Mouse (Mus musculus) heart, embryonic 15.5 days (tissue): ENCODE data around the gene Akr1b7. TPM values are rescaled to one million over a fixed set of nuclear protein-coding genes. Genes with fewer than 3 reads are reported as not detected.
"Not testable (repeated sequence)": the region's sequence is repeated elsewhere in the genome, so short reads cannot be mapped to it uniquely, and the experiment has no call there.

Source experiments
- ATAC-seq: fragments of 200-750 bp; cut with Nextera tagmentation; replicated peaks from 2 replicates; pipeline ENCODE4 v1.8.0; 2017; ENCODE audit warnings: low read depth, moderate TSS enrichment; ENCODE audit not compliant: insufficient number of reproducible peaks, insufficient read depth, low FRiP score
- H3K27ac ChIP-seq: fragments of 300-500 bp; sonication (generic); 2 replicates; pipeline ENCODE4 v1.5.1; 2015; ENCODE audit warnings: mild to moderate bottlenecking, inconsistent platforms
- H3K27me3 ChIP-seq: fragments of 300-500 bp; sonication (generic); 2 replicates; pipeline ENCODE4 v1.6.1; 2015; ENCODE audit warnings: inconsistent platforms
- H3K36me3 ChIP-seq: fragments of 300-500 bp; sonication (generic); 2 replicates; pipeline ENCODE4 v1.6.1; 2015; ENCODE audit warnings: mild to moderate bottlenecking, inconsistent platforms
- H3K4me1 ChIP-seq: fragments of 300-500 bp; sonication (generic); replicated peaks from 2 replicates; pipeline ENCODE4 v1.6.1; 2015; ENCODE audit warnings: inconsistent platforms
- H3K4me2 ChIP-seq: fragments of 300-500 bp; sonication (generic); 2 replicates; pipeline ENCODE4 v1.6.1; 2015; ENCODE audit warnings: inconsistent platforms, mild to moderate bottlenecking, moderate library complexity
- H3K4me3 ChIP-seq: fragments of 300-500 bp; sonication (generic); 2 replicates; pipeline ENCODE4 v1.5.1; 2015; ENCODE audit warnings: mild to moderate bottlenecking, inconsistent platforms
- H3K9ac ChIP-seq: fragments of 300-500 bp; sonication (generic); 2 replicates; pipeline ENCODE4 v1.6.1; 2015; ENCODE audit warnings: mild to moderate bottlenecking, inconsistent platforms
- H3K9me3 ChIP-seq: fragments of 300-500 bp; sonication (generic); replicated peaks from 2 replicates; pipeline ENCODE4 v1.6.1; 2016; ENCODE audit warnings: inconsistent platforms
- WGBS: fragments of 180-500 bp; shearing (Covaris S2); methylation state at CpG from one replicate; pipeline ENCODE4 v1.1.7; 2015; ENCODE audit warnings: mixed read lengths; 5-methylcytosine and 5-hydroxymethylcytosine counted together
- polyA plus RNA-seq: library from polyadenylated mRNA; unstranded; fragments of >200 nt; fragmentation: Nextera tagmentation; extraction: Ambion mirVana; gene quantifications from 2 replicates; pipeline ENCODE4 v1.2.1, GENCODE M21; 2015

Akr1b7 gene
- 1.8 TPM in 1 of 2 replicates, not detected in the other for polyA plus RNA-seq

DNA sequence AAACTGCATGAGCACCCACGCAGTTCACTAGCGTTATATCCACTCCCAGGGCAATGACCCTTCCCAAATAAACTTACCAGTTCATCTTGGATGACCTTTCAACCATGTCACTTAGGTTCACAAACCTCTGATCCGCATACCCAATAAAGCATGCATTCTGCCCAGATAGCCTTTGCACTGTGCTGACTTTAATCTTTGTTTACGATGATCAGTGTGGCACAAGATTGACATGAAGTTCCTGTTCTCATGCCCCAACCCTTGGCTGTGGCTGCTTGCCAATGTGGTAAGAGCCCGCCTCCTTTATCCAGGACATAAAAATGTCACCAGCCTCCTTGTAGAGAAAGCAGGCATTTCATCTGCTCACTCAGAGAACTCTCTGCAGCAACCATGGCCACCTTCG, at the start of gene Akr1b7:
TSS of gene Akr1b7 (plus strand) at position 312 of the 400 bp plus-strand sequence.
- 0 out of 2 replicates have a peak, but pooled peaks cover 4% of the 10 kb centered on the region for H3K4me1 ChIP-seq
- no peak within 1 kb of the TSS for H3K27ac ChIP-seq
- H3K9me3 ChIP-seq = no peaks in the 10 kb centered on the region
- no peak within 1 kb of the TSS for H3K9ac ChIP-seq
- no peak within 1 kb of the TSS for H3K4me3 ChIP-seq
- 55% methylated on average over 6 of the region's 6 CpGs for WGBS
- no peak within 1 kb of the TSS for H3K4me2 ChIP-seq
- ATAC-seq = no peak
- H3K36me3 ChIP-seq = no peaks in the 10 kb centered on the region
- no peaks in the 10 kb centered on the region for H3K27me3 ChIP-seq

GRCm38 (mm10) chr6:34364217-34365136, 47.7 kb upstream of the Akr1b7 start:
- no peak for ATAC-seq
- Histone ChIP-seq H3K9ac (no peak overlapping the region), H3K4me1 (no peaks in the 10 kb centered on the region), H3K27ac (no peak overlapping the region), H3K36me3 (no peaks in the 10 kb centered on the region), H3K4me2 (no peak overlapping the region), H3K9me3 (no peaks in the 10 kb centered on the region), H3K27me3 (no peaks in the 10 kb centered on the region), H3K4me3 (no peak overlapping the region)
- WGBS = 78% methylated on average over 12 of the region's 12 CpGs

DNA sequence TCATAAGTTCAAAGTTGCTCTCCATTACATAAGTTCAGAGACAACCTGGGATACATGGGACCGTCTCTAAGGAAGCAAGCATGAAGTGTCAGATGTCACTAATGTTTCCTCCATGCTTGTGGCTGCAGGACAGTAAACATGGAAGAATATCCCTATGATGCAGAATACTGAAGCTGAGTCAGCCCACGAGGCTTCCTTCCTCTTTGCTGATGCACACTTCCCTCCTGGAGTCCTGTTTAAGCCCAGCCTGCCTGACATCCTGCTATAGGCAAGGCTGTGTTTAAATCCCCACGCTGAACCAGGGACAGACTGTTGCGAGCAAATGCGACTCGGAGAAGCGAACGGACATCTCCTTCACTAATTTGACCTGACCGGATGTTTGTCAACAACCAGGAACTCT, 44.1 kb upstream of the Akr1b7 start:
- ATAC-seq = no peak
- 71% methylated on average over 9 of the region's 9 CpGs for WGBS

DNA sequence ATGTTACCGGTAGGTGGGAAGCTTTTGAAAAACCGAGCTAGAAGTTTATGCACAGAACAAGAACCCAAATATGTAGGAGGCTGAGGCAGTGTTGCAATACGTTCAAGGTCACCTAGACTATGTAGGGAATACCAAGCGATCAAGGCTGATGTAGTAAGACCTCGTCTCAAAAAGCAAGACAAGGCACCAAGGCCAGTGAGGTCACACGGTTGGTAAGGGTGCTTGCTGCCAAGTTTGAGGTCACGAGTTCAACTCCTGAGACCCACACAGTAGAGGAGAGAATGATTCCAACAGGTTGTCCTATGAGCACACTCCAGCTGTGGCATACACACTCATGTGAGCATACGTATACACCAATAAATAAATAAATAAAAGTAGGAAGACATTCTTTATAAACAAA, 42.1 kb upstream of the Akr1b7 start:
- 77% methylated on average over 8 of the region's 8 CpGs for WGBS
- Histone ChIP-seq H3K27me3 (no peaks in the 10 kb centered on the region), H3K9me3 (no peaks in the 10 kb centered on the region), H3K4me3 (no peak overlapping the region), H3K4me2 (no peak overlapping the region), H3K36me3 (no peaks in the 10 kb centered on the region), H3K9ac (no peak overlapping the region), H3K27ac (no peak overlapping the region), H3K4me1 (no peaks in the 10 kb centered on the region; the same call in 1 of the 2 replicates)
- ATAC-seq = no peak

More for the DNA sequence above, 44.1 kb upstream of the Akr1b7 start:
- no peak overlapping the region for H3K4me2 ChIP-seq
- no peak overlapping the region for H3K4me3 ChIP-seq
- no peak overlapping the region for H3K9ac ChIP-seq
- no peak overlapping the region for H3K27ac ChIP-seq
- H3K4me1 ChIP-seq = no peaks in the 10 kb centered on the region; the same call in 1 of the 2 replicates
- no peaks in the 10 kb centered on the region for H3K27me3 ChIP-seq
- H3K36me3 ChIP-seq = no peaks in the 10 kb centered on the region
- no peaks in the 10 kb centered on the region for H3K9me3 ChIP-seq

DNA sequence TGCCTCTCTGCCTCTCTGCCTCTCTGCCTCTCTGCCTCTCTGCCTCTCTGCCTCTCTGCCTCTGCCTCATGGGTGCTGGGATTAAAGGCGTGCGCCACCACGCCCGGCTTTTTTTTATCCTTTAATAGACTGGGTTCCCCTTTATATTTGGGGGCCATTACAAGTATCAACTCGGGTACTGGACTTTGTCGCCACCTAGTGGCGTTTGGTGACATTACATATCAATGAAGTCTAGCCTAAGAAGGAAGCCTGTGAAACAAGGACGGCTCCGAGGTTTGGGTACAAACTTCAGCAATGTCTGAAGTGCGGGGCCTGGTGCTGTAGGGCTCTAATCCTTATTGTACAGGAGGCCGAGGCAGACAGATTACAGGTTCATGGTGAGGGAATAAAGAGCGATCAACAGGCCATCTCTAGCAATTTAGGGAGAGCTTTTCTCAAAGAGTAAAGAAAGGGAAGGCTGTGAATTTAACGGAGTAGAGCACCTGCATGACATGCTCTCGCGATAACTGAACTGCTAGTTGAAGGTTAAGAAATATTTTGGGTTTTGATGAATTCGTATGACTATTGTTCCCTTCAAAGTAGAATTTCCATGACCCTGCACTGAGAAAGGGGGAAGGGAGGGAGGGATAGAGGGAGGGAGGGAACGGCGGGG, 40.3 kb upstream of the Akr1b7 start:
- no peaks in the 10 kb centered on the region for H3K9me3 ChIP-seq
- H3K4me1 ChIP-seq = no peaks in the 10 kb centered on the region; the same call in 1 of the 2 replicates
- H3K27ac ChIP-seq = no peak overlapping the region
- H3K9ac ChIP-seq = peak overlapping the region; percentile 38; the same call in 1 of the 2 replicates
- H3K27me3 ChIP-seq = no peaks in the 10 kb centered on the region
- H3K4me3 ChIP-seq = peak overlapping the region; percentile 30
- no peak for ATAC-seq
- H3K4me2 ChIP-seq = peak overlapping the region; percentile 63
- H3K36me3 ChIP-seq = no peaks in the 10 kb centered on the region
- WGBS = 19% methylated on average over 18 of the region's 18 CpGs

GRCm38 (mm10) chr6:34373841-34374240, 38.3 kb upstream of the Akr1b7 start:
- H3K4me2 ChIP-seq = no peak overlapping the region
- H3K4me1 ChIP-seq = no peaks in the 10 kb centered on the region; the same call in 1 of the 2 replicates
- ATAC-seq = no peak
- no peaks in the 10 kb centered on the region for H3K9me3 ChIP-seq
- no peak overlapping the region for H3K4me3 ChIP-seq
- no peak overlapping the region for H3K27ac ChIP-seq
- 64% methylated on average over 7 of the region's 7 CpGs for WGBS
- H3K9ac ChIP-seq = no peak overlapping the region
- no peaks in the 10 kb centered on the region for H3K27me3 ChIP-seq
- H3K36me3 ChIP-seq = no peaks in the 10 kb centered on the region

- not testable (repeated sequence) for H3K9me3 ChIP-seq, H3K9ac ChIP-seq, H3K27me3 ChIP-seq, H3K36me3 ChIP-seq, H3K4me1 ChIP-seq, ATAC-seq, H3K4me2 ChIP-seq, H3K27ac ChIP-seq, H3K4me3 ChIP-seq
- 72% methylated on average over 5 of the region's 5 CpGs for WGBS
Observed at GRCm38 (mm10) chr6:34375888-34376287, 36.2 kb upstream of the Akr1b7 start.

- no peaks in the 10 kb centered on the region for H3K27me3 ChIP-seq
- no peaks in the 10 kb centered on the region for H3K9me3 ChIP-seq
- no peak overlapping the region for H3K27ac ChIP-seq
- H3K4me3 ChIP-seq = no peak overlapping the region
- no peak for ATAC-seq
- WGBS = 42% methylated on average over 8 of the region's 8 CpGs
- no peak overlapping the region for H3K9ac ChIP-seq
- H3K36me3 ChIP-seq = peaks cover under 1% of the 10 kb centered on the region; the same call in 1 of the 2 replicates
- H3K4me1 ChIP-seq = peaks cover 7% of the 10 kb centered on the region
- peak overlapping the region; percentile 84; the same call in 1 of the 2 replicates for H3K4me2 ChIP-seq
Observed at GRCm38 (mm10) chr6:34383401-34383800, 28.7 kb upstream of the Akr1b7 start.

GRCm38 (mm10) chr6:34384110-34384661, 27.9 kb upstream of the Akr1b7 start, which contains the start of gene Akr1b10:
Gene Akr1b10 (plus strand): TSS chr6:34384218.
- WGBS = 1% methylated on average over 17 of the region's 17 CpGs
- Histone ChIP-seq H3K27me3 (no peaks in the 10 kb centered on the region), H3K36me3 (peaks cover 9% of the 10 kb centered on the region; the same call in 1 of the 2 replicates), H3K27ac (peak within 1 kb of the TSS; percentile 90), H3K4me1 (peaks cover 7% of the 10 kb centered on the region), H3K4me2 (peak within 1 kb of the TSS; percentile 84), H3K9ac (peak within 1 kb of the TSS; percentile 61), H3K9me3 (no peaks in the 10 kb centered on the region), H3K4me3 (peak within 1 kb of the TSS; percentile 68)
- ATAC-seq = peak; percentile 68

DNA sequence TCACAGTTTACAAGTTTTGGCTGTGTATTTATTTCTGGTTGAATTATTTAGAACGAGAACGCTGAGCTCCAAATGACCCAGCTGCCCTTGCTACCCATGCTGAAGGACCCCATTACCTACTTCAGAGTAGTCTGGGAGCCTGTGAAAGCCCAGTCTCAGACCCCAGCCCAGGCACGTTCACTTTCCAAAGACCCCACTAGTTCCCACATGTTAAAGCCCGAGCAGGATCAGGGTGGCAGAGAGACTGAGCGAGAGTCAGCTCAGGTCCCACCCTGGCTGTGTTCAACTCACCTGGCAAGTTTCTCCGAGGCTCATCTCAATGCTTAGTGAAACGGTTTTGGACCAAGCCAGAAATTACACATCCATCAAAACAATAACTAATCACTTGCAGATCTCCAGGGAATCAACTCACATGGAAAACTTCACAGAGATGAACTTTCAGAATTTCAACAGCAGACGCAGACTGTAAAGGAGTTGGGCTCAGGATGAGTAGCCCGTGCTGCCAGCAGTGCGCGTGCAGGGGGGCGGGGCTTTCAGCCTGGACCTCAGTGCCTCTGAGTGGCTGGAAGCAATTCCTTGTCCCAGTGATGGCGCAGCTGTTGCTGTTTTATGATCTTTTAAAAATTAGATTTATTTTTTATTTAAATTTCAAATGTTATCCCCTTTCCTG, 27.3 kb upstream of the Akr1b7 start:
- Histone ChIP-seq H3K9ac (peak overlapping the region; percentile 61), H3K27ac (peak overlapping the region; percentile 90), H3K4me2 (peak overlapping the region; percentile 84), H3K9me3 (no peaks in the 10 kb centered on the region), H3K4me1 (peaks cover 7% of the 10 kb centered on the region), H3K4me3 (peak overlapping the region; percentile 68), H3K36me3 (peaks cover 15% of the 10 kb centered on the region), H3K27me3 (no peaks in the 10 kb centered on the region)
- ATAC-seq = peak; percentile 29; the same call in 1 of the 2 replicates
- 2% methylated on average over 13 of the region's 13 CpGs for WGBS
